Mouse (Mus musculus): ENCODE results near the gene Heatr3. TPM values are rescaled to one million over a fixed set of nuclear protein-coding genes. Genes with fewer than 3 reads are reported as not detected.
"Not testable (repeated sequence)": the region's sequence is repeated elsewhere in the genome, so short reads cannot be mapped to it uniquely, and the experiment has no call there.

Gene Heatr3
- polyA plus RNA-seq, 1 experiment, result 9.0 TPM

DNA sequence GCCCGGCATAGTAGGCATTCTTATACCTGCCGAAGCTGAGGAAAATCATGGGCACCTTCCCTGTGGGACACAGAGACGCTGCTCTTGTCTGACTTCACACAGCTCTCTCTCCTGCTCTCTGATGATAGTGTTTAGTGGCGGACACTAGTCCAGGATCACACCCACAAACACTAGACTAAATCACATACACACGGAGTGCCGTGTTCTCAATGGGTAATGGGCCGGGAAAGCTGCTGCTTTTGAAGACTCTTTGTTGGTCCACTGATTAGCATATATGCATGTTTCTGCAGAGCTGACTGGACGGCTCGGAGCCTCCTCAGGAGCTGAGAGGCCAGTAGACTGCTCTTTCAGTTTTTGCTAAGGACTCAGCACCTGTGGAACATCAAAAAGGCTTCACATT is 68.4 kb downstream of the Heatr3 start:
- Histone ChIP-seq H3K27ac (replicated peaks; ENCODE audit: low read depth, low read length) (no peak overlapping the region), H3K4me3 (ENCODE audit: insufficient read depth, low read depth, low read length) (no peak overlapping the region), H3K4me1 (ENCODE audit: control insufficient read depth, insufficient read depth, insufficient read length, low read length) (peaks cover 38% of the 10 kb centered on the region)

DNA sequence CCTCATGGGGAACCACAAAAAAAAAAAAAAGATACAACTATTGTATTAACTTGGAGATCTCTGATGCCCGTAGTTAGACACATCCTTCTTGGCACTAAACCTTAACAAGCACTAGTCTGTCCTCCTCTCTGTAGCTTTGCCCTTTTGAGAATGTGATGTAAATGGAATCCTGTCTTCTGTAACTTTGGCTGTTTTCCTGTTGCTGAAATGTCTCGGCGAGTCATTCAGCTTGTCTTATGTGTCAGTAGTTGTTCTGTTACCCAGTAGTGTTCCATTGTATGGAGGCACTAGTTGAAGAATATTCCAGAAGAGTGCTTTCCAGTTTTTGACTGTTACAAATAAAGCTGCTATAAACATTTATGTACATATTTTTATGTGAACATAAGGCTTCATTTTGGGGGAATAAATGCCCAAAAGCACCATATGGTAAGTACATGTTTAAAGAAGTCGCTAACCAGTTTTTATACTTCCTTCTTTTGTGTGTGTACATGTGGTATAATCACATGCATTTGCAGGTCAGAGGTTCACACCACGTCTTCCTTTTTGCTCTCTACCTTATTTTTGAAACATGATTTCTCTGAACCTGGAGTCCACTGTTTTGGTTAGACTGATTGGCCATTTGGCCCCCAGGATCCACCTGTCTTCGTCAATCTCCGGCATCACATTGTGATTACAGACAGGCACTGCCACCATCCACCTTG is 69.6 kb downstream of the Heatr3 start:
- Histone ChIP-seq H3K4me3 (ENCODE audit: insufficient read depth, low read depth, low read length) (no peak overlapping the region), H3K27ac (replicated peaks; ENCODE audit: low read depth, low read length) (no peak overlapping the region), H3K4me1 (ENCODE audit: control insufficient read depth, insufficient read depth, insufficient read length, low read length) (peaks cover 32% of the 10 kb centered on the region)

DNA sequence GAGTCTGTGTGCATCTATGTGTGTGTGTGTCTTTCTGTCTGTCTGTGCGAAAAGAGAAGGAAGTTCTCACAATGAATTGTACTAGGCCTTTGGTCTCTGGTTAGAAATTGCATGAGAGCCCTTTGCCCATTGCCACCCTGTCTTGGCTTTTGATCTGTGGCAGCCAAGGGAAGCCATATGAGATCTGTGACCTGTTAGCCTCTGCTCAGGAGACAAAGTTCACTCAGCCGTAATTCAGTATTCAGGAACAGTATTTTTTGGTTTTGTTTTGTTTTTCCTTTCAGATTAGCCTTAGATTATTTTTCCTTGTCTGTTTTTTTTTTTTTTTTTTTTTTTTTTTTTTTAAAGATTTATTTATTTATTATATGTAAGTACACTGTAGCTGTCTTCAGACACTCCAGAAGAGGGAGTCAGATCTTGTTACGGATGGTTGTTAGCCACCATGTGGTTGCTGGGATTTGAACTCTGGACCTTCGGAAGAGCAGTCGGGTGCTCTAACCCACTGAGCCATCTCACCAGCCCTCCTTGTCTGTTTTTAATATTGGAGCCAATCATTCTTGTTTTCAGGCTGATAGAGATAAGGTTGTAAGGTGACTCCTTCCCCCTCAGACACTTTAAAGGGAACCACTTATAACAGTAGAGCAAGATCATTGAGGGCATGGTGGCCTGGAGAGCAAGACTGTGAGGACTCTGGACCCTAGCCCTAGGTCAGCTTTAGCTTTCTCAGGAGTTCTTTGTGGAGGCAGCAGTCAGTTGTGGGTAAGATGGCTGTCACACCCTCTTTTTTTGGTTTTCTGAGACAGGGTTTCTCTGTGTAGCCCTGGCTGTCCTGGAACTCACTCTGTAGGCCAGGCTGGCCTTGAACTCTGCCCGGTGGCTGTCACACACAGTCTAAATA is 72.5 kb downstream of the Heatr3 start:
- H3K4me3 ChIP-seq (ENCODE audit: insufficient read depth, low read depth, low read length); H3K27ac ChIP-seq (replicated peaks; ENCODE audit: low read depth, low read length): not testable (repeated sequence)
- peaks cover 22% of the 10 kb centered on the region for H3K4me1 ChIP-seq (ENCODE audit: control insufficient read depth, insufficient read depth, insufficient read length, low read length)

DNA sequence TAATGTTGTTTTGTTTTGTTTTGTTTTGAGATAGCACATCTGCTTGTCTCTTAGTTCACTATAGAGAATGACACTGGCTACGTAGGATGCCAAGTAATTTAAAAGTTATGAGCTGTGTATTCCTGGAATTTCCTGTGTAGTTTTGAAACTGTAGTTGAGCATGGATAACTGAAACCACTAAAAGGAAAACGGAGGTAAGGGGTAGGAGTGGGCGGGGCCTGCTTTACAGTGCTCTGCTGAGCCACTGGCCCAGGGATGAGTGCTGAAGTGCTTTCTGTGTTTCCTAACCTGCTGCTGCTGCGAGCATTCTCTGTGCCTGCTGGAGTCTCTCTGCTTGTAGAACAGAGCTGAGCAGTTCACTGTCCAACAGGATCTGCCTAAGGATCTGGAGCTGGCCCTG is 83.7 kb downstream of the Heatr3 start:
- H3K4me1 ChIP-seq (ENCODE audit: control insufficient read depth, insufficient read depth, insufficient read length, low read length), result peaks cover 5% of the 10 kb centered on the region
- no peak overlapping the region for H3K4me3 ChIP-seq (ENCODE audit: insufficient read depth, low read depth, low read length)
- no peak overlapping the region for H3K27ac ChIP-seq (replicated peaks; ENCODE audit: low read depth, low read length)

Other genes starting within 250 kb of the Heatr3 start
- gene Zfp423, start 178.3 kb upstream of the Heatr3 start, polyA plus RNA-seq (2012; ENCODE audit: insufficient read depth, insufficient read length, missing spikeins), result 10.1 and 14.0 TPM in 2 replicates
- gene Cnep1r1, start 19.1 kb upstream of the Heatr3 start, polyA plus RNA-seq (2012; ENCODE audit: insufficient read depth, insufficient read length, missing spikeins), result 31.8 and 40.7 TPM in 2 replicates
- gene Tent4b, start 61.4 kb downstream of the Heatr3 start, polyA plus RNA-seq (2012; ENCODE audit: insufficient read depth, insufficient read length, missing spikeins), result 15.1 and 22.6 TPM in 2 replicates
- 1.6 and 1.7 TPM in 2 replicates for gene Adcy7, start 134.5 kb downstream of the Heatr3 start, polyA plus RNA-seq (2012; ENCODE audit: insufficient read depth, insufficient read length, missing spikeins)
- gene Brd7, start 224.3 kb downstream of the Heatr3 start, polyA plus RNA-seq (2012; ENCODE audit: insufficient read depth, insufficient read length, missing spikeins), result 61.5 TPM in 2 replicates